Mouse (Mus musculus): ENCODE data around the gene Elmod3. TPM values are rescaled to one million over a fixed set of nuclear protein-coding genes. Genes with fewer than 3 reads are reported as not detected.
A peak's percentile ranks its signal among the peaks of the same experiment; 100 is the strongest.

The Elmod3 gene
- polyA plus RNA-seq, 1 experiment from 2014 or later: 23.9 TPM

DNA sequence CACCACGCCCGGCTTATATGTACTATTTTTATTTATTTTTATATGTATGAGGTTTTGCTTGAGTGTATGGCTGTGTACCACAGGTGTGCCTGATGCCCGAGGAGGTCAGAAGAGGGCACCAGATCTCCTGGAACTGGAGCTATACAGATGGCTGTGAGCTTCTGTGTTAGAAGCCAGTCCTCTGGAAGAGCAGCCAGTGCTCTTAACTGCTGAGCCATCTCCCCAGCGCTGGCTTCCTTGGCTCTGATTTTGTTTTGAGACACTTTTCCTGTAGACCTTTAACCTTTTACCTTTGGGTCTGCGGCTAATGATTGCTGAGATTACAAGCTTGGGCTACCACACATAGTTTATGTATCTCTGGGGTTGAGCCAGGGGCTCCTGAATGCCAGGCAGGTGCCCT, 30.7 kb downstream of the Elmod3 start:
- Histone ChIP-seq H3K4me2 (replicated peaks) (no peak overlapping the region), H3K36me3 (peaks cover 11% of the 10 kb centered on the region), H3K27me3 (no peaks in the 10 kb centered on the region), H3K4me3 (replicated peaks) (no peak overlapping the region), H3K9me3 (replicated peaks) (no peaks in the 10 kb centered on the region), H3K4me1 (peaks cover 13% of the 10 kb centered on the region; the same call in 1 of the 2 replicates), H3K9ac (no peak overlapping the region), H3K27ac (replicated peaks) (no peak overlapping the region)
- WGBS: 79% methylated on average over 5 of the region's 5 CpGs
- ATAC-seq (ENCODE audit: insufficient number of reproducible peaks, low FRiP score, low TSS enrichment, low read depth): no peak

DNA sequence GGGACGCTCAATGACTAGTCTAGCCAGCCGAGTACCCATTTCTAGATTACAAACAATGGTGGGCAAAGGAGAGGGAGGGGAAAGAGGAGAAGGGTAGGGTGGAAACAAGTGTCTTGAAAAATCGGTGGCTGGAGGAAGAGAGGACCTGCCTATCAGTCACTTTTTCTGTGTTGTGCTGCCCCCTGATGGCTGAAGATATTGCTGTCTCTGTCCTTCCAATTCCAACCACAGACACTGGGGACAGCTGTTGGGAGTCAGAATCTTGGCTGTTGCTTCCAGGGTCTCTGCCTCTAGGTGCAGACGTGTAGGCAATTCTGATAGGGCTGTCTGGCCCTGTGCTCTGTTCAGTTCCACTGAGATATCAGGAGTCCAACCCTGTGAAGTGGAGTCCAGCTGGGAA, 32.2 kb downstream of the Elmod3 start:
- 3% methylated on average over 4 of the region's 4 CpGs for WGBS
- Histone ChIP-seq H3K36me3 (peaks cover 11% of the 10 kb centered on the region; the same call in 1 of the 2 replicates), H3K9me3 (replicated peaks) (no peaks in the 10 kb centered on the region), H3K4me3 (replicated peaks) (no peak overlapping the region), H3K27me3 (no peaks in the 10 kb centered on the region), H3K27ac (replicated peaks) (no peak overlapping the region), H3K4me2 (replicated peaks) (no peak overlapping the region), H3K4me1 (peaks cover 13% of the 10 kb centered on the region; the same call in 1 of the 2 replicates), H3K9ac (no peak overlapping the region)
- peak; percentile 69 for ATAC-seq (ENCODE audit: insufficient number of reproducible peaks, low FRiP score, low TSS enrichment, low read depth)

DNA sequence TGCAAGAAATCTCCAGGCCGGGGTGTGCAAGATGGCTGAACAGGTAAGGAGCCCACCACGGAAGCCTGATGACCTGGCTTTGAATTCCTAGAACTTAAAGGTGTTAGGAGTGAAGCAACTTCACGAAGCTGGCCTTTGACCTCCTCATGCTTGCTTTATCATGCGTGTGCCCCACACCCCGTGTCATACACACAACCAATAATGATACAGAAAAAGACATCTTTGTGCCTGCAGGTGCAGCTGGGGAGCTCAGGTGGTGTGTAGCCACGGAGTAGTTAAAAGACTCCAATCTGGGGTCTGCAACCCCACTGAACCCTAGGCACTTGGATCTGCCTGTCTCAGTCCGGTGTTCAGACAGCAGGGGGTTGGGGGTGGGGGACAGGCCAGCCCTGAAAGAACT, 32.7 kb downstream of the Elmod3 start:
- Histone ChIP-seq H3K27ac (replicated peaks) (no peak overlapping the region), H3K9ac (no peak overlapping the region), H3K4me3 (replicated peaks) (no peak overlapping the region), H3K36me3 (peaks cover 9% of the 10 kb centered on the region; the same call in 1 of the 2 replicates), H3K4me1 (peaks cover 13% of the 10 kb centered on the region; the same call in 1 of the 2 replicates), H3K9me3 (replicated peaks) (no peaks in the 10 kb centered on the region), H3K4me2 (replicated peaks) (no peak overlapping the region), H3K27me3 (no peaks in the 10 kb centered on the region)
- 65% methylated on average over 7 of the region's 7 CpGs for WGBS
- no peak for ATAC-seq (ENCODE audit: insufficient number of reproducible peaks, low FRiP score, low TSS enrichment, low read depth)

DNA sequence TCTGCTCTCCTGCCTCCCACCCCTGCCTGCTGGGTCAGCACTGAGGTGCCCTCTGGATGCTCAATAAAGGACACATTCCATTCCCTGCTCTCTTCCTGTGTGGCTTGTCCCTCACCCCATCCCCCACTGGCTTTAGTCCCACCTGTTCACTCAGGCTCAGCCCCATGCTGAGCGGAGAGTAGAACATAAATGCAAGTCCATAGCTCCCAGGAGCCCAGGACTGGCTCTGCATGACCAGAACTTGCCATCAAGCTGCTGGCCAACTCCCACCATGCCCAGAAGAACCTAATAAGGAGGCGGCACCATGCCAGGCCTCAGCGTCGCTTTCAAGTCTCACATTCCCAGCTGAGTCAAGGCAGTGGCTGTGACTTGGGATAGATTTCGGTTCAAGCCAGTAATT, 35.3 kb downstream of the Elmod3 start:
- no peak for ATAC-seq (ENCODE audit: insufficient number of reproducible peaks, low FRiP score, low TSS enrichment, low read depth)
- H3K4me3 ChIP-seq (replicated peaks): no peak overlapping the region
- no peak overlapping the region for H3K4me2 ChIP-seq (replicated peaks)
- no peaks in the 10 kb centered on the region for H3K27me3 ChIP-seq
- 43% methylated on average over 5 of the region's 5 CpGs for WGBS
- H3K27ac ChIP-seq (replicated peaks): 0 out of 2 replicates have a peak overlapping the region, but pooled peaks have one; percentile 11
- peaks cover 5% of the 10 kb centered on the region; the same call in 1 of the 2 replicates for H3K36me3 ChIP-seq
- H3K9me3 ChIP-seq (replicated peaks): no peaks in the 10 kb centered on the region
- H3K4me1 ChIP-seq: peaks cover 16% of the 10 kb centered on the region; the same call in 1 of the 2 replicates
- H3K9ac ChIP-seq: no peak overlapping the region

DNA sequence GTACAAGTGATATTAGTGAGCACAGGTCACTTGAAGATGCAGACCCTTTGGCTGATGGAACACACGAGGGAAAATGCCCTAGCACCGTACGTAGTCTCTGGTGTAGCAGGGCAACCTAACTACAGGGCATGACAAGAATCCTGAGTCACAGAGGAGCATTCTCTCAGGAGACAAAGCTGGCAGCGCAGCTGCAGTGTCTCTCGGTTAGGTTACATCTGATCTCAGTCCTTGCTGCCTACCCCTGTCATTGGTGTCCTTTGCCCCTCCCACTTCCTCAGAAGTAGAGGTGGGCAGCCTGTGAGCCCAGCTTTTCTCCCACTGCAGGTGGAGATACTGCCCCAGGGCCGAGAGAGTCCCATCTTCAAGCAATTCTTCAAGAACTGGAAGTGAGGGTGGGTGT, 35.7 kb downstream of the Elmod3 start:
- WGBS: 50% methylated on average over 6 of the region's 6 CpGs
- no peak overlapping the region for H3K4me3 ChIP-seq (replicated peaks)
- no peak for ATAC-seq (ENCODE audit: insufficient number of reproducible peaks, low FRiP score, low TSS enrichment, low read depth)
- peaks cover under 1% of the 10 kb centered on the region; the same call in 1 of the 2 replicates for H3K36me3 ChIP-seq
- no peak overlapping the region for H3K4me2 ChIP-seq (replicated peaks)
- no peak overlapping the region for H3K27ac ChIP-seq (replicated peaks)
- H3K27me3 ChIP-seq: no peaks in the 10 kb centered on the region
- no peaks in the 10 kb centered on the region for H3K9me3 ChIP-seq (replicated peaks)
- no peak overlapping the region for H3K9ac ChIP-seq
- peaks cover 16% of the 10 kb centered on the region; the same call in 1 of the 2 replicates for H3K4me1 ChIP-seq

DNA sequence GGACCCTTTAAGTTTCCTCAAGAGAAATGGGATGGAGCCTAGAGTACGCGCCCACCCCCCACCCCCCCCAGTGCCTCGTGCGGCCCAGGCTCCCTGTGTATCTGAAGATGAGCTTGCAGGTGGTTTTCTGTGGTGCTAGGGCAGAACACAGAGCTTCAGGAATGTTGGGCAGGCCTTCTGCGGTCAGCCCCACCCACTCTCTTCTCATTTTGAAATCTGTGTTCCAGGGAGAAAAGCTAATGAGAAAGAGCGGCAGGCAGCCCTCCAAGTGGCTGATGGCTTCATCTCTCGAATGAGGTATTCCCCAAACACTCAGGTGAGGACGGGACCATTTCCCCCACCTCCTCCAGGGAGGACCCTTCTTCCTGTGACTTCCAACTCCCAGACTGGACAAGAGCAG, 37.4 kb downstream of the Elmod3 start:
- Histone ChIP-seq H3K4me2 (replicated peaks) (no peak overlapping the region), H3K27me3 (no peaks in the 10 kb centered on the region), H3K27ac (replicated peaks) (no peak overlapping the region), H3K4me1 (peaks cover 14% of the 10 kb centered on the region; the same call in 1 of the 2 replicates), H3K9ac (no peak overlapping the region), H3K4me3 (replicated peaks) (no peak overlapping the region), H3K9me3 (replicated peaks) (no peaks in the 10 kb centered on the region), H3K36me3 (no peaks in the 10 kb centered on the region)
- WGBS: 56% methylated on average over 8 of the region's 8 CpGs
- ATAC-seq (ENCODE audit: insufficient number of reproducible peaks, low FRiP score, low TSS enrichment, low read depth): no peak

DNA sequence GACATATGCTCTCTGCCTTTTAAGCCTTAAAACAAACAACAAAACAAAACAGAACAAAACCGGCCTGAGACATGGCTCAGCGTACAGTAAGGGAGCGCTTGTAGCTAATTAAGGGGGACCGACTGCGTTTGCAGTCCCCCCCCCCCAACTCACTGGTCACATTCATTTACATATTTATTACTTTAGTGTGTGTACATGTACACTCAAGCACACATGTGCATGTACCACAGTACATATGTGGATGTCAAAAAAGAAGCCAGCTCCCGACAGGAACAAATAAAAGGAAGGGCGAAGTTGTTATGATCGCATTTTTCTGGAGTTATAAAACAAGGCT, 45.2 kb downstream of the Elmod3 start:
- peak overlapping the region; percentile 47 for H3K4me2 ChIP-seq (replicated peaks)
- ATAC-seq (ENCODE audit: insufficient number of reproducible peaks, low FRiP score, low TSS enrichment, low read depth): no peak
- WGBS: 8% methylated on average over 8 of the region's 8 CpGs
- peak overlapping the region; percentile 94 for H3K27ac ChIP-seq (replicated peaks)
- H3K9me3 ChIP-seq (replicated peaks): no peaks in the 10 kb centered on the region
- no peaks in the 10 kb centered on the region for H3K27me3 ChIP-seq
- H3K9ac ChIP-seq: no peak overlapping the region
- peaks cover 48% of the 10 kb centered on the region for H3K4me1 ChIP-seq
- peak overlapping the region; percentile 36 for H3K4me3 ChIP-seq (replicated peaks)
- no peaks in the 10 kb centered on the region for H3K36me3 ChIP-seq

DNA sequence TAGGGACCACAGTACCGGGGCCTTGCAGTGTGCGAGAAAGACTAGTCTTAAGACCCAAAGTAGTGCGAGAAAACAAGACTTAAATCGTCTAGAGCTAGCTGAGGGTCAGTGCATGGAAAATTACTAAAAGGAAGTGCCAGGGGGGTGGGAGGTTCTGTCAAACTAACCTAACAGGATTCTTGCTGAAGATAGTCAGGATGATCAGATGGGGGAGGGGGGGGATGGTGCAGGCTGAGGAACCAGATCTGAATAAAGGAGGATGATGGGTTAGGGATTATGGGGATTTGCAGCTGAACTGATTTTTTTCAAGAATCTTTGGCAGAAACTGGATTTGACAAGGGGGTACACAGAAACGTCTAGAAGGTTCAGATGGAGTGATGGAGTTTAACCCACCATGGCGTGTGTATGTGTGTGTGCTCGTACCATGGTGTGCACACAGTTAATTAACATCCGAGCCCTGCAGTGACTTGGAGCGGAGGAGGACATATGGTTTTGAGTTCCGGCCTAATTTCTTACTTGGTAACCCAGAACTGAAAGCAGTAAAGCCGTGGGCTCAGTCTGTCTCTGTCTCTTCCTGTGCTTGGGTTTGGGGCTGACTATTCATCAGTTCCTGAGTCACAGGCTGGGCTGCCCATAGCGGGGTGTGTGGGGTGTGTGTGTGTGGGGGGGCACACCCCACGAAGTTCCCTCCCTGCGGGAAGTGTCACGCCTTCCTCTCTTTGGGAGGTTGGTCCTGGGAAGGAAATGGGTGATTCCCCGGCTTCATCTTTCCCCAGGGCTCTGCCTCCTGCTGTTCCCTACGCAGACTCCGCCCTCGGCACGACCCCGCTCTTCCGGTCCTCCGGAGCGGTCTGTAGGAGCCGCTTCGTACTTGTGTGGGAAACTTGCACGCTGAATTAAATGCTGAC, 45.8 kb downstream of the Elmod3 start:
- Histone ChIP-seq H3K4me3 (replicated peaks) (peak overlapping the region; percentile 36), H3K9ac (peak overlapping the region; percentile 12), H3K9me3 (replicated peaks) (no peaks in the 10 kb centered on the region), H3K27ac (replicated peaks) (peak overlapping the region; percentile 94), H3K27me3 (no peaks in the 10 kb centered on the region), H3K4me2 (replicated peaks) (peak overlapping the region; percentile 47), H3K36me3 (no peaks in the 10 kb centered on the region), H3K4me1 (peaks cover 48% of the 10 kb centered on the region)
- ATAC-seq (ENCODE audit: insufficient number of reproducible peaks, low FRiP score, low TSS enrichment, low read depth): peak; percentile 89
- WGBS: 6% methylated on average over 27 of the region's 27 CpGs

DNA sequence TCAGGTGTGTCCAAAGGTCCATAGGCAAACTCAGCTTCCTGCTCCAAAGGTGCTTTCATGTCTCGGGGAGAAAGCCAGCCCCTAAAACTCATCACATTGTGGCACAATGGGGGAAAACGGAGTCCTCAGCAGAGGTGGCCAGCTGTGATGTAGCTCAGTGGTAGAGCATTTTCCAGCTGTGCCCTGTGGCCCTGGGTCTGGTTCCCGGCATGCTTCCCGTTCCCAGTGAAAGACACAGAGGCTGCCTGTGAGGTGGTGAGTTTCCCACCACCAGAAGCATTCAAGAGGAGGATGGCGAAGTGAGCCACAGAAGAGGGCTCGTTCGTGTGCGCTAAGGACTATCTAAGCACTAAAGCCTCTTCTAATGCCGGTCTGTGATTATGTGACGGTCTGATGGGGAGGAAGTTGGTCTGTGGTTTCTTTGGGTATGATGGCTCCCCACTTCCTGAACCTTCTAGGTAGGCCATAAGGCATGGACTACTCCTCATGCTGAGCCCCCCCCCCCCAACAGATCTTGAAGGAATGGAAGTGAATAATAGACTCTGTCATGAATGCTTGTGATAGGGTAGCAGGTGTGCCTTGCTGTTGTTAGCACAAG, 47.6 kb downstream of the Elmod3 start:
- Histone ChIP-seq H3K4me2 (replicated peaks) (peak overlapping the region; percentile 25; the same call in 1 of the 2 replicates), H3K9me3 (replicated peaks) (no peaks in the 10 kb centered on the region), H3K27me3 (no peaks in the 10 kb centered on the region), H3K9ac (no peak overlapping the region), H3K4me1 (peaks cover 48% of the 10 kb centered on the region), H3K27ac (replicated peaks) (peak overlapping the region; percentile 94; the same call in 1 of the 2 replicates), H3K36me3 (no peaks in the 10 kb centered on the region), H3K4me3 (replicated peaks) (no peak overlapping the region)
- 80% methylated on average over 10 of the region's 10 CpGs for WGBS
- no peak for ATAC-seq (ENCODE audit: insufficient number of reproducible peaks, low FRiP score, low TSS enrichment, low read depth)

DNA sequence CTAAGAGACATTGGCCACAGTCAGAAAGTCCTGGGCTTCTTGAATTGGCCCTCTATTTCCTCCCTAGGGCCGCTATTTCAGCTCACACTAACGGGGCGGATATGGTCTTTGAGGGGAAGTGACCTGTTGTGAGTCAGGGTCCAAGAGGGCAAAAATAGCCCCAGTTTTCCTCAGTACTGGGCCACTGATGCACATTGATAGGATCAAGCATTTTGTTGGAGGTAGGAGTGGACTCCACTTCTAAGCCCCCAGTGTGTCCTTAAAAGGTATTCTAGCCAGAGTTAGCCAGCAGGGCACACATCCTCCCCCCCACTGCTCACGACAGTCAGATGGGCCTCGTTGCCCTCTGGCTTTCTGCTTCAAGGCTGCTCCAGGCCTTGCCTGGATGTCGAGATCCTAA, 48.2 kb downstream of the Elmod3 start:
- Histone ChIP-seq H3K27ac (replicated peaks) (0 out of 2 replicates have a peak overlapping the region, but pooled peaks have one; percentile 79), H3K9ac (no peak overlapping the region), H3K4me1 (peaks cover 52% of the 10 kb centered on the region), H3K27me3 (no peaks in the 10 kb centered on the region), H3K36me3 (no peaks in the 10 kb centered on the region), H3K4me3 (replicated peaks) (no peak overlapping the region), H3K4me2 (replicated peaks) (peak overlapping the region; percentile 25), H3K9me3 (replicated peaks) (no peaks in the 10 kb centered on the region)
- ATAC-seq (ENCODE audit: insufficient number of reproducible peaks, low FRiP score, low TSS enrichment, low read depth): no peak
- WGBS: 53% methylated on average over 6 of the region's 6 CpGs

DNA sequence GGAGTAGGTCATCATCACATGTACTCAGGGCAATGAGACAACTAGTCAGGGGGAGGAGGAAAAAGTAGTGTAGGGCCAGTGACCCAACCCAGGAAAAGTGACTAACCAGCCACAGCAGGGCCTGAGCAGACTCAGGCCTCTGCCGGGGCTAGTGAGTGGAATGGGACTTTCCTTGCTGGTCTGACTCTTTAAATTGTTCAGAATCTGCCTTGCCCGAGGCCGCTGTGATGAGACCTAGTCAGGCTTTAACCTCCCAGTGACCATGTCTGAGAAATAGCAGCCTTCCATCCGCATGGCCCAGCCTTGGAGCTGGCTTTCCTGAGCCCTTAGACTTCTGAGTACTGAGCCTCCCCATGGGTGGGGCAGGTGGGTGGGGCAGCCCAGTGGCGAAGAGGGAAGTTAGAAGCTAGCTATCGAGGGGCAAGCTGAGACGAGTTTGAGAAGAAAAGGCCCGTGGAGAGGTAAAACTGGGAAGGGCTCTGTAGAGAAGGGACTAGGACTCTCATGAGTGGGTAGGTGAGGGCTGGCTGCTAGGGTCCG, 49.1 kb downstream of the Elmod3 start:
- Histone ChIP-seq H3K9ac (0 out of 2 replicates have a peak overlapping the region, but pooled peaks have one; percentile 6), H3K4me2 (replicated peaks) (peak overlapping the region; percentile 25), H3K9me3 (replicated peaks) (no peaks in the 10 kb centered on the region), H3K36me3 (no peaks in the 10 kb centered on the region), H3K27me3 (no peaks in the 10 kb centered on the region), H3K4me3 (replicated peaks) (peak overlapping the region; percentile 13; the same call in 1 of the 2 replicates), H3K4me1 (peaks cover 60% of the 10 kb centered on the region), H3K27ac (replicated peaks) (peak overlapping the region; percentile 79)
- WGBS: 46% methylated on average over 9 of the region's 9 CpGs
- no peak for ATAC-seq (ENCODE audit: insufficient number of reproducible peaks, low FRiP score, low TSS enrichment, low read depth)
